Mouse (Mus musculus) left cerebral cortex, postnatal 25 days (tissue): ENCODE measurements at regions not wholly inside any gene's neighbourhood (a gene's known extent, or its start where the extent isn't known, plus 50 kb on each side); places are given as distances from the start of the nearest gene placed in this dataset.

Source experiments
- DNase-seq, 2 experiments: peaks; one replicate each; pipeline ENCODE4 v3.0.0; 2022; ENCODE audit warnings: low spot score in 2 of 2, mixed read lengths in 1 of 2
- intact Hi-C: fragments of 180-260 bp; cut with DNase I; formaldehyde crosslinking; loops from one replicate; pipeline ENCODE4 v1.15.1; 2025

GRCm38 (mm10) chr2:134730547-134730946 lies 55.3 kb upstream of the Plcb1 start:
- intact Hi-C loops = no loop called here
- no peak for DNase-seq

GRCm38 (mm10) chr2:134726713-134727112 lies 59.2 kb upstream of the Plcb1 start:
- intact Hi-C loops = no loop called here
- DNase-seq = no peak

- no peak for DNase-seq
- intact Hi-C loops = no loop called here
Measured at GRCm38 (mm10) chr2:134724071-134724470, 61.8 kb upstream of the Plcb1 start.

- intact Hi-C loops = no loop called here
- peak; percentile 2 to 9 for DNase-seq
Measured at GRCm38 (mm10) chr2:134717815-134718362, 68.0 kb upstream of the Plcb1 start.

- intact Hi-C loops = no loop called here
- no peak for DNase-seq
Measured at GRCm38 (mm10) chr2:134716531-134716930, 69.3 kb upstream of the Plcb1 start.

- intact Hi-C loops = no loop called here
- no peak for DNase-seq
Measured at GRCm38 (mm10) chr2:134714001-134714400, 70.1 kb upstream of the Tmx4 start.

- no peak for DNase-seq
Measured at GRCm38 (mm10) chr2:134708754-134709153, 64.8 kb upstream of the Tmx4 start.

GRCm38 (mm10) chr2:134703067-134703466 lies 59.1 kb upstream of the Tmx4 start:
- no peak for DNase-seq
- intact Hi-C loops = no loop called here

More at GRCm38 (mm10) chr2:134708754-134709153, 64.8 kb upstream of the Tmx4 start:
- intact Hi-C loops = no loop called here

- intact Hi-C loops = no loop called here
- no peak for DNase-seq
Measured at GRCm38 (mm10) chr2:134697424-134697823, 53.5 kb upstream of the Tmx4 start.

- intact Hi-C loops = no loop called here
- no peak for DNase-seq
Measured at GRCm38 (mm10) chr2:134696394-134696793, 52.4 kb upstream of the Tmx4 start.
